Comparison of ENCODE assay signal across 13 mouse cellular contexts in genomic region chr16:55731003-55731402, GRCm38 (mm10).
A peak's percentile ranks its signal among the peaks of the same experiment; 100 is the strongest.
DNase-seq lines count a peak whose midpoint lies in the region; ATAC-seq and TF ChIP-seq lines count a peak whose summit lies in the region.
"Had no signal": no experiment of that assay in that cellular context is flagged by ENCODE, and none has a peak within 500 bp of the region (broad histone marks: within the 10 kb centered on the region; RNA-seq: fewer than 3 reads in every experiment).

No protein-coding gene starts in this region.

- TF ChIP-seq POLR2A in CH12.LX (IDR thresholded peaks at IDR 0.05; ENCODE audit: low read depth, low read length), result no peak
- TF ChIP-seq POLR2A in limb, embryonic 14.5 days (IDR thresholded peaks at IDR 0.05; ENCODE audit: borderline replicate concordance, extremely low read depth, insufficient read depth, insufficient read length), result no peak

- peaks cover 0 to 2% of the 10 kb centered on the region in 2 experiments for H3K36me3 ChIP-seq in CH12.LX (replicated peaks in 1 of 2; ENCODE audit: control insufficient read depth in 1 of 2, insufficient read depth in 1 of 2, low read length in 1 of 2)
- H3K36me3 ChIP-seq in limb, embryonic 14.5 days (ENCODE audit: control insufficient read depth, insufficient read depth, low read length), result no peaks in the 10 kb centered on the region
- H3K36me3 ChIP-seq: midbrain, embryonic 10.5 days had no signal

- H3K27me3 ChIP-seq in CH12.LX (replicated peaks), result no peaks in the 10 kb centered on the region
- H3K27me3 ChIP-seq in limb, embryonic 14.5 days (ENCODE audit: control insufficient read depth, insufficient read depth, low read length), result no peaks in the 10 kb centered on the region

- no peak; the same call in none of the 2 replicates for TF ChIP-seq RAD21 in CH12.LX (IDR thresholded peaks at IDR 0.05; ENCODE audit: low read depth, low read length)

- H3K4me3 ChIP-seq in CH12.LX (replicated peaks in 1 of 3; ENCODE audit: low read depth in 2 of 3, low read length in 2 of 3, poor library complexity in 1 of 3), result no peak overlapping the region
- H3K4me3 ChIP-seq in limb, embryonic 14.5 days (replicated peaks; ENCODE audit: low read length), result no peak overlapping the region
- H3K4me3 ChIP-seq: midbrain, embryonic 10.5 days had no signal

- in situ Hi-C loops in CH12.LX (cut with MboI; ENCODE audit: low pct_ligation_motif_present, low pct_unique_long_range_greater_than_20kb, low sequenced_read_pairs), result no loop called here

- peak overlapping the region; percentile 49 for H3K9ac ChIP-seq in CH12.LX (ENCODE audit: insufficient read depth, low read depth)
- H3K9ac ChIP-seq in limb, embryonic 14.5 days (ENCODE audit: low read depth, low read length, severe bottlenecking), result no peak overlapping the region
- H3K9ac ChIP-seq: forebrain, postnatal 0 days; hindbrain, embryonic 14.5 days had no signal

- H3K27ac ChIP-seq in CH12.LX (ENCODE audit: insufficient read depth, low read depth), result no peak overlapping the region
- H3K27ac ChIP-seq in limb, embryonic 14.5 days (replicated peaks; ENCODE audit: low read depth, low read length), result peak overlapping the region; percentile 53; the same call in 1 of the 2 replicates
- H3K27ac ChIP-seq: hindbrain, embryonic 14.5 days; midbrain, embryonic 10.5 days had no signal

- TF ChIP-seq CTCF in CH12.LX (conservative IDR thresholded peaks at IDR 0.05 in 1 of 2, IDR thresholded peaks at IDR 0.05 in 1 of 2; ENCODE audit: low read depth in 2 of 2, low read length in 2 of 2), result no peak

- peak; percentile 34 to 56 for DNase-seq in heart, adult 18-20 months
- DNase-seq in heart, adult 8-10 months (ENCODE audit: low spot score), result no peak
- peak; percentile 80 for DNase-seq in CH12.LX (ENCODE audit: extremely low read depth)
- DNase-seq in forelimb bud, embryonic 11.5 days (ENCODE audit: low read depth, low spot score), result peak; percentile 6
- DNase-seq in limb, embryonic 14.5 days (ENCODE audit: low spot score), result peak; percentile 82
- DNase-seq in layer of hippocampus, postnatal 14 days (ENCODE audit: low spot score in 2 of 2), result no peak
- no peak for DNase-seq in adrenal gland, postnatal 4 days (ENCODE audit: low spot score in 2 of 2)
- DNase-seq in retina, embryonic 14.5 days (ENCODE audit: low spot score), result no peak
- DNase-seq: forebrain, postnatal 0 days; left cerebral cortex, postnatal 4 days; retina, postnatal 1 day had no signal

- H3K79me2 ChIP-seq in CH12.LX (replicated peaks; ENCODE audit: control insufficient read depth, extremely low read depth, insufficient read depth, poor library complexity, severe bottlenecking), result no peaks in the 10 kb centered on the region; the same call in 1 of the 2 replicates

- H3K4me1 ChIP-seq in CH12.LX (ENCODE audit: control insufficient read depth in 1 of 2, insufficient read depth in 2 of 2), result peaks cover 18 to 40% of the 10 kb centered on the region in 2 experiments
- 0 out of 2 replicates have a peak, but pooled peaks cover 3% of the 10 kb centered on the region for H3K4me1 ChIP-seq in limb, embryonic 14.5 days (ENCODE audit: control insufficient read depth, insufficient read depth, low read length)
- H3K4me1 ChIP-seq: midbrain, embryonic 10.5 days had no signal

- no peaks in the 10 kb centered on the region for H3K9me3 ChIP-seq in CH12.LX (replicated peaks; ENCODE audit: low read length)
- no peaks in the 10 kb centered on the region for H3K9me3 ChIP-seq in limb, embryonic 14.5 days (ENCODE audit: control insufficient read depth, low read length)
- H3K9me3 ChIP-seq: midbrain, embryonic 10.5 days had no signal

- WGBS in limb, embryonic 14.5 days, result 22% methylated on average over 8 of the region's 8 CpGs

- peak overlapping the region; percentile 60 for H3K4me2 ChIP-seq in CH12.LX (ENCODE audit: insufficient read depth, low read depth, poor library complexity, severe bottlenecking)
- H3K4me2 ChIP-seq in limb, embryonic 14.5 days (replicated peaks; ENCODE audit: low read depth, low read length, severe bottlenecking), result no peak overlapping the region
- H3K4me2 ChIP-seq: hindbrain, embryonic 14.5 days had no signal

- dilution Hi-C loops in CH12.LX (cut with MboI; ENCODE audit: extremely low pct_ligation_motif_present, extremely low pct_unique_long_range_greater_than_20kb, low sequenced_read_pairs), result no loop called here

- peak; percentile 75 for TF ChIP-seq EP300 in CH12.LX (IDR thresholded peaks at IDR 0.05; ENCODE audit: low read length)

- ATAC-seq in limb, embryonic 14.5 days (ENCODE audit: low FRiP score, low read depth), result peak; percentile 83; the same call in 1 of the 2 replicates
- ATAC-seq: forebrain, postnatal 0 days had no signal

TF ChIP-seq in CH12.LX, 34 proteins besides CTCF, POLR2A, EP300 and RAD21:
- TF ChIP-seq CHD2 (IDR thresholded peaks at IDR 0.05; ENCODE audit: low read length) (peak; percentile 29; the same call in 1 of the 2 replicates), USF1 (IDR thresholded peaks at IDR 0.05; ENCODE audit: low read depth, low read length) (no peak), MAX (IDR thresholded peaks at IDR 0.05; ENCODE audit: low read length) (peak; percentile 58; the same call in 1 of the 2 replicates), ETS1 (conservative IDR thresholded peaks at IDR 0.05; ENCODE audit: low read depth, low read length) (peak; percentile 71), ELF1 (IDR thresholded peaks at IDR 0.05; ENCODE audit: low read depth, low read length) (0 out of 2 replicates have a peak, but pooled peaks have one; percentile 3), JUND (conservative IDR thresholded peaks at IDR 0.05; ENCODE audit: low read depth, low read length) (peak; percentile 94), SIN3A (IDR thresholded peaks at IDR 0.05; ENCODE audit: low read length) (peak; percentile 64; the same call in 1 of the 2 replicates), TCF12 (IDR thresholded peaks at IDR 0.05; ENCODE audit: low read depth, low read length) (peak; percentile 28; the same call in 1 of the 2 replicates), ZMIZ1 (IDR thresholded peaks at IDR 0.05; ENCODE audit: low read depth, low read length) (no peak), MEF2A (IDR thresholded peaks at IDR 0.05; ENCODE audit: borderline replicate concordance, low read depth, low read length) (0 out of 2 replicates have a peak, but pooled peaks have one; percentile 50), JUN (IDR thresholded peaks at IDR 0.05; ENCODE audit: insufficient read depth, low read depth, low read length) (peak; percentile 90), MAFK (IDR thresholded peaks at IDR 0.05; ENCODE audit: insufficient replicate concordance, low read length) (0 out of 2 replicates have a peak, but pooled peaks have one; percentile 9), POLR2AphosphoS2 (IDR thresholded peaks at IDR 0.05; ENCODE audit: low read depth, low read length) (no peak)

Comparison
In these comparisons a context has a peak if more than half of its experiments do, and no peak if none do; other contexts are left out.
1. DNase-seq: peak in heart, adult 18-20 months (2 of 2), CH12.LX (single experiment), forelimb bud, embryonic 11.5 days (single experiment) and limb, embryonic 14.5 days (single experiment); none in heart, adult 8-10 months (single experiment), layer of hippocampus, postnatal 14 days (0 of 2), adrenal gland, postnatal 4 days (0 of 2) and retina, embryonic 14.5 days (single experiment).